Mouse (Mus musculus) hindbrain, embryonic 16.5 days (tissue): ENCODE data around the gene Depdc5. TPM values are rescaled to one million over a fixed set of nuclear protein-coding genes. Genes with fewer than 3 reads are reported as not detected.
"Not testable (repeated sequence)": the region's sequence is repeated elsewhere in the genome, so short reads cannot be mapped to it uniquely, and the experiment has no call there.

ENCODE experiments used
- ATAC-seq: fragments of 200-750 bp; cut with Nextera tagmentation; 2 replicates; pipeline ENCODE4 v1.8.0; 2017; ENCODE audit warnings: moderate TSS enrichment, moderate library complexity
- H3K27ac ChIP-seq: fragments of 300-500 bp; sonication (generic); 2 replicates; pipeline ENCODE4 v1.5.1; 2014; ENCODE audit warnings: low read depth, mild to moderate bottlenecking, control low read depth, low read length, moderate library complexity
- H3K27me3 ChIP-seq: fragments of 300-500 bp; sonication (generic); replicated peaks from 2 replicates; pipeline ENCODE4 v1.6.1; 2014; ENCODE audit warnings: low read length; ENCODE audit not compliant: control insufficient read depth, insufficient read depth
- H3K36me3 ChIP-seq: fragments of 300-500 bp; sonication (generic); 2 replicates; pipeline ENCODE4 v1.6.1; 2014; ENCODE audit warnings: mild to moderate bottlenecking, low read length, moderate library complexity, mixed read lengths; ENCODE audit not compliant: control insufficient read depth, insufficient read depth
- H3K4me1 ChIP-seq: fragments of 300-500 bp; sonication (generic); 2 replicates; pipeline ENCODE4 v1.6.1; 2014; ENCODE audit warnings: low read depth, low read length; ENCODE audit not compliant: control insufficient read depth, insufficient read depth
- H3K4me2 ChIP-seq: fragments of 300-500 bp; sonication (generic); 2 replicates; pipeline ENCODE4 v1.6.1; 2014; ENCODE audit warnings: mild to moderate bottlenecking, low read length, control low read depth, moderate library complexity
- H3K4me3 ChIP-seq: fragments of 300-500 bp; sonication (generic); 2 replicates; pipeline ENCODE4 v1.5.1; 2014; ENCODE audit warnings: mild to moderate bottlenecking, low read length, control low read depth, moderate library complexity
- H3K9ac ChIP-seq: fragments of 300-500 bp; sonication (generic); 2 replicates; pipeline ENCODE4 v1.6.1; 2014; ENCODE audit warnings: low read depth, mild to moderate bottlenecking, control low read depth, low read length, moderate library complexity
- H3K9me3 ChIP-seq: fragments of 300-500 bp; sonication (generic); 2 replicates; pipeline ENCODE4 v1.6.1; 2014; ENCODE audit warnings: mild to moderate bottlenecking, low read length, moderate library complexity; ENCODE audit not compliant: control insufficient read depth
- WGBS: fragments of 180-500 bp; shearing (Covaris S2); extraction: QIAGEN DNeasy Blood & Tissue Kit; methylation state at CpG from one replicate; pipeline ENCODE4 v1.1.7; 2014; 5-methylcytosine and 5-hydroxymethylcytosine counted together
- polyA plus RNA-seq: library from polyadenylated mRNA; unstranded; fragments of >200 nt; fragmentation: Nextera tagmentation; extraction: Ambion mirVana; gene quantifications from 2 replicates; pipeline ENCODE4 v1.2.1, GENCODE M21; 2015

Depdc5 gene
- polyA plus RNA-seq, 1 experiment from 2014 or later = 21.5 TPM

GRCm38 (mm10) chr5:33039510-33039911 lies 176.0 kb downstream of the Depdc5 start:
- Histone ChIP-seq H3K4me1 (peaks cover 3% of the 10 kb centered on the region), H3K27me3 (no peaks in the 10 kb centered on the region), H3K4me3 (peak overlapping the region; percentile 27), H3K27ac (no peak overlapping the region), H3K4me2 (peak overlapping the region; percentile 62), H3K9ac (no peak overlapping the region; the same call in 1 of the 2 replicates), H3K36me3 (no peaks in the 10 kb centered on the region), H3K9me3 (no peaks in the 10 kb centered on the region)
- peak; percentile 56; the same call in 1 of the 2 replicates for ATAC-seq
- 6% methylated on average over 13 of the region's 13 CpGs for WGBS

GRCm38 (mm10) chr5:33040735-33041134 lies 177.2 kb downstream of the Depdc5 start:
- H3K4me2 ChIP-seq, H3K27ac ChIP-seq, H3K9me3 ChIP-seq, H3K27me3 ChIP-seq, H3K9ac ChIP-seq, H3K4me3 ChIP-seq, H3K36me3 ChIP-seq, H3K4me1 ChIP-seq, ATAC-seq: not testable (repeated sequence)
- WGBS = 91% methylated on average over 1 of the region's 1 CpGs

GRCm38 (mm10) chr5:33043397-33043796 lies 179.9 kb downstream of the Depdc5 start:
- Histone ChIP-seq H3K9ac (no peak overlapping the region), H3K27me3 (no peaks in the 10 kb centered on the region), H3K4me1 (peaks cover 3% of the 10 kb centered on the region), H3K36me3 (no peaks in the 10 kb centered on the region), H3K4me2 (no peak overlapping the region), H3K9me3 (no peaks in the 10 kb centered on the region), H3K27ac (no peak overlapping the region), H3K4me3 (no peak overlapping the region)
- ATAC-seq = no peak
- WGBS = 64% methylated on average over 10 of the region's 10 CpGs

Other genes starting within 250 kb of the Depdc5 start
- 94.9 and 99.7 TPM in 2 replicates for gene Pisd, start 78.1 kb upstream of the Depdc5 start, polyA plus RNA-seq
- 0.11 TPM in 1 of 2 replicates, not detected in the other for gene Gm20671, start 36.6 kb upstream of the Depdc5 start, polyA plus RNA-seq
- 7.8 TPM in 2 replicates for gene Prr14l, start 9.4 kb upstream of the Depdc5 start, polyA plus RNA-seq
- 943 and 1,074 TPM in 2 replicates for gene Ywhah, start 155.1 kb downstream of the Depdc5 start, polyA plus RNA-seq
- gene Slc5a1, start 240.5 kb downstream of the Depdc5 start, polyA plus RNA-seq = 0.37 and 0.48 TPM in 2 replicates